Mouse (Mus musculus) adrenal gland, postnatal 4 days (tissue): ENCODE data around the gene U2af1. TPM values are rescaled to one million over a fixed set of nuclear protein-coding genes. Genes with fewer than 3 reads are reported as not detected.

Source experiments
- DNase-seq, 2 experiments: peaks; one replicate each; pipeline ENCODE4 v3.0.0; 2021 to 2022; ENCODE audit warnings: low spot score in 2 of 2, mixed read lengths in 2 of 2
- total RNA-seq, 2 experiments: library from RNA; stranded (reverse); gene quantifications; 2 replicates each; pipeline ENCODE4 v1.2.3; 2021

The U2af1 gene
- total RNA-seq, 2 experiments from 2014 or later: 196 to 216 TPM

GRCm38 (mm10) chr17:31664760-31665159 is 6.1 kb upstream of the U2af1 start:
- peak; percentile 55 to 75 for DNase-seq

- no peak for DNase-seq
These were observed 4.2 kb upstream of the U2af1 start for GRCm38 (mm10) chr17:31662855-31663254.

- DNase-seq: no peak
These were observed 2.1 kb upstream of the U2af1 start for GRCm38 (mm10) chr17:31660661-31661250.

GRCm38 (mm10) chr17:31658136-31658467 is 590 bp downstream of the U2af1 start:
- no peak for DNase-seq

DNA sequence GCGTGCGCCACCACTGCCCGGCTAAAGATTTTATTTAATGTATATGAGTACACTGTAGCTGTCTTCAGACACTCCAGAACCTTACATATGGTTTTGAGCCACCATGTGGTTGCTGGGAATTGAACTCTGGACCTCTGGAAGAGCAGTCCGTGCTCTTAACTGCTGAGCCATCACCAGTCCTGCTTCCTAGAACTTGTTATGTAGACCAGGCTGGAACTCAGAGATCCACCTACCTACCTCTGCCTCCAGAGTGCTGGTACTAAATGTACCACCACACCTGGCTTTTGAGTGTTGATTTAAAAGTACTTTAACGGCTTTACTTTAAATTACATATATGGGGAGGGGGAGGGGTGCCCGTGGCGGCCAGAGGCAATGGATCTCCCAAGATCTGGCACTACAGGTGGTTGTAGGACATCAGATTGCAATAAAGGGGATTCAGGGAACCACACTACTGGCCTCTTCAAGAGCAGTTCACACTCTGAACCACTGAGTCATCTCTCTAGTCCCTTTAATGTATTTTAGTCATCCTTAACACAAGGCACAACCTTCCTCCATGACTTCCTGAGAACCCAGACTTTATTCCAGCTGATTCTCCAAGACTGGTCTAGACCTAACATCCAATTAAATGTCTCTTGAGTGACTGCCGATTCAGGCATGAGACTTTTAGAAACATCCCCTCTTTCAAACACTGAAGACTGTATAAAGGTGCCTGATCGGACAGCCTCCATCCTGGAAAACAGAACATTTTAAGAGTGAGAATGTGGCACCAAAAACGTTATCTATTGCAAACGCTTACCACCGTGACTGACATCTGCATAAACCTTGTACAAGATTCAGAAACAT is 1.3 kb downstream of the U2af1 start:
- DNase-seq: no peak

DNA sequence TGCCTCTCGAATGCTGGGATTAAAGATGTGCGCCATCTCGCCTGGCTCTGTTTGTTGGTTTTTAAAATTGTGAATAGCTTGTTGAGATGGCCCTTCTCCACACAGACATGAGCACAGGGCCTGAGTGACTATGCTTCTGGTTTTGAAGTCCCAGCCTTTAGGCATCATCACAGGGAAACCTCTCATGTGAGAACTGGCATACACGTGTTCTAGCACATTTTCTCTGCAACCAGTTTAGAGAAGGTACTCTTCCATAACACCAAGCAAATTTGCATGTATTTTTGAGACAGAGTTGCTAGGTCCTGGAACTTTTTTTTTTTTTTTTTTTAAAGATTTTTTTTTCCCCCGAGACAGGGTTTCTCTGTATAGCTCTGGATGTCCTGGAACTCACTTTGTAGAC is 2.0 kb downstream of the U2af1 start:
- no peak for DNase-seq

- DNase-seq: no peak
These were observed 3.3 kb downstream of the U2af1 start for GRCm38 (mm10) chr17:31655366-31655765.

DNA sequence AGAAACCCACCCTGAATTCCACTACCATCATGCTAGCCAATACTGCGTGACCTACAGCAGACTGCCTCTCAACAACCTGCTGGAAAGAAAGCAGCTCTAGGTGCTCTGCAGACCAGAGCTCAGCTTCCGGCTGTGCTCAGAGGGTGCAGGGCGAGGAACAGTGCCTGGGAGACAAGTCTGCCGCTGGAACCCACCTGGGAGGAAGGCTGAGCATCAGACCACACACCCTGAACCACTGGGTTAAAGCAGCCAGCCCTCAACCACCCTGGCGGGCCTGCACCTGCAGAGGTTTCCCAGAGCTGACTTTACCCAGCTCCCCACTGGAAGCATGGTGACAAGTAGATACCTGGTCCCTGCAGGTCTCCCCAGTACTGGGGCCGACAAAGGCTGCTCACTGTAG is 5.4 kb downstream of the U2af1 start:
- DNase-seq: no peak

DNA sequence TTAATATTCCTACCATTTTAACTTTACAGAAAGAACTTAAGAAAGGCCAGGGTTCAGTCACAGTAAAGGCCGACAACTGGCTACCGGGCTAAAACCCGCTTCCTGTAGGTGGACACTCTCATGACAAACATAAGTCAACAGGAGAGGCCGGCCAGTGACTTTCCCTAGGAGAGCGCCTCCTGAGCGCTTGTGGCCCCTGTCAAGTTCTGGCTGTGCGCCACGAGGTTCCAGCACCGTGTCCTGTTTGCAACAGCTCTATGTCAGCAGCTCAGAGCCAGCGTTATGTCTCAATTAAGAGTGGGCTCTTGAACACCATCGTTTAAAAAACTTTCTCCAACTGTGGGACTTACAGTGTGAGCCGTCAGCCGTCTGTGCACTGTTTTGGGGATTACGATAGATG is 6.5 kb downstream of the U2af1 start:
- DNase-seq: no peak

DNA sequence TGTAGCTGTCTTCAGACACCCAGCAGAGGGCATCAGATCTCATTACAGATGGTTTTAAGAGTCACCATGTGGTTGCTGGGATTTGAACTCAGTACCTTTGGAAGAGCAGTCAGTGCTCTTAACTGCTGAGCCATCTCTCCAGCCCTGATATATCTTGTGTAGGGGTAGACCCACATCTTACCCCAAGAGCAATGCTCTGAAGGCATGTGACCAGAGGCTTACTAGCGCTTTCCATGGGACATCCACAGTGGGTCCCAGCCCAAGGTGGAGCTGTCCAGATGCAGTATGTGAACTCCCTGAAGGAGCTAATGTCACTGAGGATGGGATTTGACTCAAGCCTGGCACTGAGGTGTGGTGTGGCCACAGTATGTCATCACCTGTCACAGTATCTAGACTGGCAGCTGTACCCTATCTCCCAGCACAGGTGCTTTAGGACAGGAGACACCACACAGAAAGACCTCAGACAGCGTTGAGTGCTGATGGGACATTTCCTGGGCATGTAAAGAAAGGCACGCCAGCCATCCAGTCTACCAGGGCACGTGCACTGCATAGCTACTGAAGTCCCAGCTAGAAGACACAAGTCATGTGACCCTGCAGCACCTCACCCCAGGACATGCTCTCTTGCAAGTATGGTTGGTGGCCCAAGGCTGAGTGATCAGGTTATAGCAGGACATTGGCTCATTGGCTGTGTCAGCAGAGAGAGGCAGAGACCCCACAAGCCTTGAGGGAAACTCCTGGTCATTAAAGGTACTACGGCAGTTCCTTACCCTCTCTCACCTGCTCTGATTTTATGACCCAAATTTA is 12.3 kb downstream of the U2af1 start:
- DNase-seq: no peak

DNA sequence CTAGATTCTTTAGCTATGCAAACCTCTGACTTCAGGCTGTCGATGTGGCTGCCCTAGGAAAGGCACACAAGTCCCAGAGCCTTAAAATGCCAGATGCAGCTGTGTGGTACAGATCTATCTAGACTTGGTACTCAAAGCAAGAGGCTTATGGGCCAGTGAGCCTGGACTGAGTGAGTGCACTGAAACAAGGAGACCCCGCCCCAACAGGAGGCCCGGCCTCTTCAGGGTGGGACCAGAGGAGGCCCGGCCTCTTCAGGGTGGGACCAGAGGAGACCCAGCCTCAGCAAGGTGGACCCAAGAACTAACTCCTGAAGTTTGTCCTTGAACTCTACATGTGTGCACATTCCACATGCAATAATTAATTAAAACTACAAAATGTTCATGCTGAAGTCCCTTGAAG is 15.8 kb downstream of the U2af1 start:
- DNase-seq: no peak

- DNase-seq: no peak
These were observed 16.4 kb downstream of the U2af1 start for GRCm38 (mm10) chr17:31642331-31642730.

DNA sequence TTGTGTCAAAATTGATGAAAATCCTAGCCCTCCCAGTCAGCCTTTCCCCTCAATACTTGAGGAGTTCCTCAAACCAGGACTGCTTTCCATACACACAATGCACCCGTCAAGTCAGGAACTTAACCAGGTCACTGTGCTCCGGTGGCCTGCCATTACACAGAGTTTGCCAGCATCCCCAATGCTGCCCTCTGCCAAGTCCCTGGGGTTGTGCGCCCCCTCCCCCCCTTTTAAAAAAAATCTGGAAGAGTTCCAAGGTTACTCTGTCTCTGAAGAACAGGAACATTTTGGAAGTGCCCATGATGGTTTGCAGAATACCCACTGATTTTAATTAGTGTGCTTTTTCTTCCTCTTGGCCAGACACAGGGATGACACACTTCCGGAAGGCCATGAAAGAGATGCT is 19.0 kb downstream of the U2af1 start:
- no peak for DNase-seq

GRCm38 (mm10) chr17:31637866-31638570 is 20.7 kb downstream of the U2af1 start:
- DNase-seq: no peak

DNA sequence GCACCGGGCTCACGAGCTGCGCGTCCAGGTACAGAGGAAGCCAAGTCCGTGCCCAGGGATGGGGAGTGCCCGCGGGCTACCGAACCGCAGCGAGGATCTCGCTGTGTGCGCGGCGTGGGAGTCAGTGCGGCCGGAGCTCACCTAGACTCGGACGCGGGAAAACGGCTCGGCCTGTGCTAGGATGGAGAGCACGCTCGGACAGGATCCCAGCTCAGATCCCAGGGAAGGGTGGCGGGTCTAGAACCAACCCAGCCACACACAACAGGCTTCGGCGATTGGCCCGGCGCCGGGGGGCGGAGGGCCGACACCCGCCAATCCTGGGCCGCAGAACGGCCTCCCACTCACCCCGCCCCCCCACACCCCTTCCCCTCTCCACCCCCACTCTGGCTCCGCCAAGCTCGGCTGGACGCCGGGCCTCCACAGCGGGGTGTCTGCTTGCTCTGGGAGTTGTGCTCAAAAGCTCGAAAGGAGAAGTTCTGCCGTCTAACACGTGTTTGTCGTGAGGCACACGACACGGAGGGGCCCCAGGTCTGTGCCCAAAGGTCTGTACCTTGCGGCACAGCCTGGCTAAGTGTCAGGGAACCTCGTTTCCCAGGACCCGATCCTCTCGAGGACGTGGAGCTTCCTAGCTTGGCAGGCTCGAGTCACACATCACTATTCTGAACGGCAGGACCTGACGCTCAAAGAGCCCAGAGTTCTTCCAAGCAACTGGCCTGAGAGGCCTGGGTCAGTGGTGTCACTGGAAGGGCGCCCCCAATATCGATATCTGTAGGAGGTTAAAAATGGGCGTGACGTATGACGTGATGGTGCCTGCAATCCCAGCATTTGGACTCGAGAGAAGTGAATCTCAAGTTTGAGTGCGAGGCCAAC is 21.5 kb downstream of the U2af1 start, which contains the start of gene Cbs:
Cbs (minus strand) TSS at position 297 of the 870 bp plus-strand sequence.
- peak; percentile 52 to 61 for DNase-seq

DNA sequence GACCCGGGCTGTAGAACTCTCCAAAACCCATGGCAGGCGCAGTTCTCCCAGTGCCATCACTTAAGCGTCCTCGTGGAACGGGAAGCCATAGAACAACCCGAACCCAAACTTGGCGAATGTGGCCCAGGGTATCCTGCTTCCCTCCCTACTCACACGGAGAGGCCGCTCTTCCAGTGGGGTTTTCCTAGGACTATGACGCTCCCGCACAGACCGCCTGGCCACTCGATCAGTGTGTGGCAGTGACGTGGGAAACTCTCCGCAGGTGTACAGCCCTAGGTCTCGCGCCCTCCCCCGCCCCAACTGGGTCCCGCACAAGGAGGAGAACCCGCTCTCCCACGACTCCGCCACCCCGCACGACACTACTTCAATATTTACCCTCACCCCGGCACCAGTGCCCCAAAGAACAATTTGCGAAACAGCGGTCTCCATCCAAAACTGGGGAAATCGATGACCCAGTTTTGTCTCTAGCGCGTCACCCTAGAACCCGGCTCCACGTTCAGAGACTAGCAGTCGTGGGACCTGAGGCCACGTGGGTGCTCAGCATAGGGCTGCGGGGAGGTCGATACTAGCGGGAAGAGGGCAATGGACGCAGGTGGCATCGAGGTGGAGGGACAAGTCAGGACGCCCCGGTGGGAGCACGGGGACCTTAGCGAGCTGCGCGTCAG is 22.3 kb downstream of the U2af1 start:
- no peak for DNase-seq

DNA sequence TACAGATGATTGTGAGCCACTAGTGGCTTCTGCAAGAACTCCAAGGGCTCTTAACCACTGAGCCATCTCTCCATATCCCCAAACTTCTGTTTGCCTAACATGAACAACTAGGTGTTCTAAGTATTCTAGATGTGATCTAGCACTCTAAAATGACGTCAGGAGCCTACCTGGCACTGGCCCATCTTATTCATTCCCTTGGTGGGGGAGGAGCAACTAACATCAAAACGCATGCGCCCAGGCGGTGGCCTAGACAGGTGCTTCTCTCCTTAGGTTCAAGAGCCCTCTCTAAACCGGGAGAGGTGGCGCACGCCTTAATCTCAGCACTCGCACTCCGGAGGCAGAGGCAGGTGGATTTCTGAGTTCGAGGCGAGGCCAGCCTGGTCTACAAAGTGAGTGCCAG is 22.9 kb downstream of the U2af1 start:
- no peak for DNase-seq

DNA sequence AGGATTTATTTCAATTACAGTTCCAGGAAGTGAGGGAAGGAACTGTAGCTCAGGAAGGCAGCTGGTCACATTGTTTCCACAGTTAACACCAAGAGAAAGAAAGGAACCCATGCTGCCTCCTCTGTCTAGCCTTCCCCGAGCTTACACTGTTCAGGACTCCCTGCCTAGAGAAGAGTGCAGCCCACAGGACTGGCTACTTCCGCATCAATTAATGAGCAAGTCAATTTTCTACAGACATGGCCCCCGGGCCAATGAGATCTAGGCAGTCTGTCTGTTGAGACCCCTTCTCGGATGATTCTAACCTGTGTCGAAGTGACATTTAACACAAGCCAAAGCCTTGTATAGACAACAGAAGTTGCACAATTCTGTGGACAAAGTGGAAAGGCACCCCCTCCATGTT is 23.8 kb downstream of the U2af1 start:
- no peak for DNase-seq

DNA sequence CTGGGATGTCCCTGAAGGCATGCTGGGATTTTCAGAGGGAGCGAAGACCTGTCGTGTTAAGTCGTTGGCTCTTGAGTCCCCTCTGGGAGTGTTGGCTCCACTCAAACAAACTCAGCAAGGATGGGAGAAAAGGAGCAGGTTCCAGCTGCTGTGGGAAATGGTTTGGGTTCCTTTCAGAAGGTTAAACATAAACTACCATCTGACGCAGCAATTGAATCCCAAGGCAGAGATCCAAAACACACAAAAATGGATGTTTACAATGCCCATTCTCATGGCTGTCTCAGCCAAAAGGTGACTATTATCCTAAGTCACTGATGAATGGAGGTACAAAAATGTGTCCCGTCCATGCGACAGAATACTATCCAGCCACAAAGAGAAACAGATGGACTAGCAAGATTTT is 25.7 kb downstream of the U2af1 start:
- no peak for DNase-seq
